Mouse (Mus musculus) spleen, adult 2 months (tissue): ENCODE results near the gene Nkain2.

Experiments used
- CTCF ChIP-seq: fragments of 200-500 bp; IDR thresholded peaks from 2 replicates; pipeline ENCODE4 v1.5.1; 2011; ENCODE audit warnings: mild to moderate bottlenecking, inconsistent platforms; ENCODE audit not compliant: insufficient read depth, insufficient read length, insufficient replicate concordance; ENCODE audit errors: extremely low read depth
- POLR2A ChIP-seq: fragments of 200-500 bp; IDR thresholded peaks from 2 replicates; pipeline ENCODE4 v1.6.1; 2011; ENCODE audit warnings: low read depth, low read length, inconsistent platforms

- no peak for TF ChIP-seq CTCF
- no peak for TF ChIP-seq POLR2A
These were observed 396.7 kb downstream of the Nkain2 start for GRCm38 (mm10) chr10:32493600-32493999.
